Mouse (Mus musculus): ENCODE data around the gene Uchl5. TPM values are rescaled to one million over a fixed set of nuclear protein-coding genes. Genes with fewer than 3 reads are reported as not detected.

The Uchl5 gene
- polyA plus RNA-seq, 1 experiment, result 5.0 TPM

GRCm38 (mm10) chr1:143739361-143740350 lies 37.4 kb upstream of the Uchl5 start:
- Histone ChIP-seq H3K27me3 (ENCODE audit: control insufficient read depth, insufficient read depth, low read length) (no peaks in the 10 kb centered on the region), H3K4me3 (ENCODE audit: control insufficient read depth, insufficient read depth, low read length) (peak overlapping the region; percentile 94), H3K36me3 (ENCODE audit: control insufficient read depth, insufficient read depth, low read length) (peaks cover 11% of the 10 kb centered on the region; the same call in 1 of the 2 replicates), H3K4me1 (replicated peaks; ENCODE audit: control insufficient read depth, insufficient read depth, low read length) (peaks cover 3% of the 10 kb centered on the region), H3K27ac (ENCODE audit: control insufficient read depth, insufficient read depth, low read length) (no peak overlapping the region)
- peak; percentile 55; the same call in 1 of the 2 replicates for TF ChIP-seq POLR2A (IDR thresholded peaks at IDR 0.05; ENCODE audit: control insufficient read depth, extremely low read depth, insufficient read depth, low read length, poor library complexity)
- TF ChIP-seq CTCF (IDR thresholded peaks at IDR 0.05; ENCODE audit: borderline replicate concordance, control insufficient read depth, extremely low read depth, insufficient read depth, low read length, poor library complexity), result peak; percentile 48; the same call in 1 of the 2 replicates
- under 1% methylated on average over 70 of the region's 71 CpGs for whole genome bisulfite sequencing
- peak; percentile 96 for DNase-seq

- TF ChIP-seq POLR2A (IDR thresholded peaks at IDR 0.05; ENCODE audit: control insufficient read depth, extremely low read depth, insufficient read depth, low read length, poor library complexity), result no peak
- TF ChIP-seq CTCF (IDR thresholded peaks at IDR 0.05; ENCODE audit: borderline replicate concordance, control insufficient read depth, extremely low read depth, insufficient read depth, low read length, poor library complexity), result no peak
- Histone ChIP-seq H3K4me3 (ENCODE audit: control insufficient read depth, insufficient read depth, low read length) (no peak overlapping the region), H3K27me3 (ENCODE audit: control insufficient read depth, insufficient read depth, low read length) (no peaks in the 10 kb centered on the region), H3K36me3 (ENCODE audit: control insufficient read depth, insufficient read depth, low read length) (peaks cover 14% of the 10 kb centered on the region; the same call in 1 of the 2 replicates), H3K4me1 (replicated peaks; ENCODE audit: control insufficient read depth, insufficient read depth, low read length) (peaks cover 3% of the 10 kb centered on the region), H3K27ac (ENCODE audit: control insufficient read depth, insufficient read depth, low read length) (no peak overlapping the region)
- WGBS, result 94% methylated on average over 10 of the region's 10 CpGs
- DNase-seq, result no peak
Measured at GRCm38 (mm10) chr1:143740581-143740980, 36.5 kb upstream of the Uchl5 start.

- no peak overlapping the region for H3K27ac ChIP-seq (ENCODE audit: control insufficient read depth, insufficient read depth, low read length)
- no peaks in the 10 kb centered on the region for H3K27me3 ChIP-seq (ENCODE audit: control insufficient read depth, insufficient read depth, low read length)
- no peak for DNase-seq
- H3K4me3 ChIP-seq (ENCODE audit: control insufficient read depth, insufficient read depth, low read length), result no peak overlapping the region
- TF ChIP-seq POLR2A (IDR thresholded peaks at IDR 0.05; ENCODE audit: control insufficient read depth, extremely low read depth, insufficient read depth, low read length, poor library complexity), result no peak
- no peak for TF ChIP-seq CTCF (IDR thresholded peaks at IDR 0.05; ENCODE audit: borderline replicate concordance, control insufficient read depth, extremely low read depth, insufficient read depth, low read length, poor library complexity)
- H3K36me3 ChIP-seq (ENCODE audit: control insufficient read depth, insufficient read depth, low read length), result peaks cover 20% of the 10 kb centered on the region; the same call in 1 of the 2 replicates
- WGBS, result 89% methylated on average over 5 of the region's 5 CpGs
- peaks cover 3% of the 10 kb centered on the region for H3K4me1 ChIP-seq (replicated peaks; ENCODE audit: control insufficient read depth, insufficient read depth, low read length)
Measured at GRCm38 (mm10) chr1:143741331-143741730, 35.7 kb upstream of the Uchl5 start.

- no peak overlapping the region for H3K4me3 ChIP-seq (ENCODE audit: control insufficient read depth, insufficient read depth, low read length)
- H3K36me3 ChIP-seq (ENCODE audit: control insufficient read depth, insufficient read depth, low read length), result peaks cover 20% of the 10 kb centered on the region; the same call in 1 of the 2 replicates
- WGBS, result 97% methylated on average over 6 of the region's 6 CpGs
Measured at GRCm38 (mm10) chr1:143742186-143742585, 34.9 kb upstream of the Uchl5 start.

GRCm38 (mm10) chr1:143745871-143746270 lies 31.2 kb upstream of the Uchl5 start:
- TF ChIP-seq POLR2A (IDR thresholded peaks at IDR 0.05; ENCODE audit: control insufficient read depth, extremely low read depth, insufficient read depth, low read length, poor library complexity) (no peak), CTCF (IDR thresholded peaks at IDR 0.05; ENCODE audit: borderline replicate concordance, control insufficient read depth, extremely low read depth, insufficient read depth, low read length, poor library complexity) (no peak)
- H3K4me1 ChIP-seq (replicated peaks; ENCODE audit: control insufficient read depth, insufficient read depth, low read length), result no peaks in the 10 kb centered on the region
- H3K36me3 ChIP-seq (ENCODE audit: control insufficient read depth, insufficient read depth, low read length), result peaks cover 27% of the 10 kb centered on the region; the same call in 1 of the 2 replicates
- WGBS, result 96% methylated on average over 10 of the region's 10 CpGs
- no peak overlapping the region for H3K27ac ChIP-seq (ENCODE audit: control insufficient read depth, insufficient read depth, low read length)
- H3K4me3 ChIP-seq (ENCODE audit: control insufficient read depth, insufficient read depth, low read length), result no peak overlapping the region
- no peaks in the 10 kb centered on the region for H3K27me3 ChIP-seq (ENCODE audit: control insufficient read depth, insufficient read depth, low read length)
- DNase-seq, result no peak

More at GRCm38 (mm10) chr1:143742186-143742585, 34.9 kb upstream of the Uchl5 start:
- Histone ChIP-seq H3K27me3 (ENCODE audit: control insufficient read depth, insufficient read depth, low read length) (no peaks in the 10 kb centered on the region), H3K27ac (ENCODE audit: control insufficient read depth, insufficient read depth, low read length) (no peak overlapping the region), H3K4me1 (replicated peaks; ENCODE audit: control insufficient read depth, insufficient read depth, low read length) (peaks cover 3% of the 10 kb centered on the region)
- no peak for DNase-seq
- no peak for TF ChIP-seq CTCF (IDR thresholded peaks at IDR 0.05; ENCODE audit: borderline replicate concordance, control insufficient read depth, extremely low read depth, insufficient read depth, low read length, poor library complexity)
- no peak for TF ChIP-seq POLR2A (IDR thresholded peaks at IDR 0.05; ENCODE audit: control insufficient read depth, extremely low read depth, insufficient read depth, low read length, poor library complexity)

- Histone ChIP-seq H3K4me3 (ENCODE audit: control insufficient read depth, insufficient read depth, low read length) (no peak overlapping the region), H3K36me3 (ENCODE audit: control insufficient read depth, insufficient read depth, low read length) (no peaks in the 10 kb centered on the region), H3K27me3 (ENCODE audit: control insufficient read depth, insufficient read depth, low read length) (no peaks in the 10 kb centered on the region), H3K4me1 (replicated peaks; ENCODE audit: control insufficient read depth, insufficient read depth, low read length) (no peaks in the 10 kb centered on the region), H3K27ac (ENCODE audit: control insufficient read depth, insufficient read depth, low read length) (no peak overlapping the region)
- WGBS, result 96% methylated on average over 8 of the region's 8 CpGs
- TF ChIP-seq CTCF (IDR thresholded peaks at IDR 0.05; ENCODE audit: borderline replicate concordance, control insufficient read depth, extremely low read depth, insufficient read depth, low read length, poor library complexity) (no peak), POLR2A (IDR thresholded peaks at IDR 0.05; ENCODE audit: control insufficient read depth, extremely low read depth, insufficient read depth, low read length, poor library complexity) (no peak)
- no peak for DNase-seq
Measured at GRCm38 (mm10) chr1:143762159-143762558, 14.9 kb upstream of the Uchl5 start.
